Mouse (Mus musculus): Measurements from ENCODE around the gene Mmp23. TPM values are rescaled to one million over a fixed set of nuclear protein-coding genes. Genes with fewer than 3 reads are reported as not detected.
A peak's percentile ranks its signal among the peaks of the same experiment; 100 is the strongest.
"Not testable (repeated sequence)": the region's sequence is repeated elsewhere in the genome, so short reads cannot be mapped to it uniquely, and the experiment has no call there.

The Mmp23 gene
- polyA plus RNA-seq, 1 experiment from 2014 or later: 1.3 TPM

GRCm38 (mm10) chr4:155645721-155646120 lies 7.5 kb downstream of the Mmp23 start:
- WGBS: 97% methylated on average over 5 of the region's 5 CpGs
- no peak overlapping the region for H3K9ac ChIP-seq (replicated peaks; ENCODE audit: low read depth, low read length)
- no peak overlapping the region for H3K27ac ChIP-seq (ENCODE audit: low read depth, low read length)
- peaks cover under 1% of the 10 kb centered on the region; the same call in 1 of the 2 replicates for H3K27me3 ChIP-seq (ENCODE audit: control insufficient read depth, insufficient read depth, low read length)
- no peak overlapping the region for H3K4me2 ChIP-seq (ENCODE audit: low read depth, low read length)
- H3K4me1 ChIP-seq (ENCODE audit: control insufficient read depth, insufficient read depth, low read length): no peaks in the 10 kb centered on the region
- no peaks in the 10 kb centered on the region for H3K9me3 ChIP-seq (ENCODE audit: control insufficient read depth, low read length)
- H3K36me3 ChIP-seq (ENCODE audit: control insufficient read depth, insufficient read depth, low read length): peaks cover 69% of the 10 kb centered on the region
- ATAC-seq (ENCODE audit: low read depth): no peak
- H3K4me3 ChIP-seq (ENCODE audit: low read depth, low read length): no peak overlapping the region

GRCm38 (mm10) chr4:155645308-155645707 lies 7.9 kb downstream of the Mmp23 start, which contains the start of gene Gm10563:
Gene Gm10563 (minus strand): TSS chr4:155645408.
- not testable (repeated sequence) for H3K9ac ChIP-seq (replicated peaks; ENCODE audit: low read depth, low read length)
- WGBS: 99% methylated on average over 2 of the region's 2 CpGs
- H3K36me3 ChIP-seq (ENCODE audit: control insufficient read depth, insufficient read depth, low read length): peaks cover 69% of the 10 kb centered on the region

GRCm38 (mm10) chr4:155643531-155643930 lies 9.7 kb downstream of the Mmp23 start:
- no peak overlapping the region for H3K27ac ChIP-seq (ENCODE audit: low read depth, low read length)
- ATAC-seq (ENCODE audit: low read depth): no peak
- H3K4me3 ChIP-seq (ENCODE audit: low read depth, low read length): no peak overlapping the region
- H3K9ac ChIP-seq (replicated peaks; ENCODE audit: low read depth, low read length): no peak overlapping the region
- no peaks in the 10 kb centered on the region for H3K4me1 ChIP-seq (ENCODE audit: control insufficient read depth, insufficient read depth, low read length)
- H3K4me2 ChIP-seq (ENCODE audit: low read depth, low read length): no peak overlapping the region
- WGBS: 97% methylated on average over 1 of the region's 1 CpGs
- H3K9me3 ChIP-seq (ENCODE audit: control insufficient read depth, low read length): no peaks in the 10 kb centered on the region
- no peaks in the 10 kb centered on the region for H3K27me3 ChIP-seq (ENCODE audit: control insufficient read depth, insufficient read depth, low read length)
- H3K36me3 ChIP-seq (ENCODE audit: control insufficient read depth, insufficient read depth, low read length): peaks cover 58% of the 10 kb centered on the region

More at GRCm38 (mm10) chr4:155645308-155645707, 7.9 kb downstream of the Mmp23 start, which contains the start of gene Gm10563:
- not testable (repeated sequence) for H3K27me3 ChIP-seq (ENCODE audit: control insufficient read depth, insufficient read depth, low read length); H3K9me3 ChIP-seq (ENCODE audit: control insufficient read depth, low read length); H3K27ac ChIP-seq (ENCODE audit: low read depth, low read length); H3K4me2 ChIP-seq (ENCODE audit: low read depth, low read length); H3K4me3 ChIP-seq (ENCODE audit: low read depth, low read length); H3K4me1 ChIP-seq (ENCODE audit: control insufficient read depth, insufficient read depth, low read length); ATAC-seq (ENCODE audit: low read depth)

- no peaks in the 10 kb centered on the region for H3K27me3 ChIP-seq (ENCODE audit: control insufficient read depth, insufficient read depth, low read length)
- no peaks in the 10 kb centered on the region for H3K4me1 ChIP-seq (ENCODE audit: control insufficient read depth, insufficient read depth, low read length)
Measured at GRCm38 (mm10) chr4:155635766-155636499, 17.3 kb downstream of the Mmp23 start.

GRCm38 (mm10) chr4:155630267-155630666 lies 22.9 kb downstream of the Mmp23 start:
- no peaks in the 10 kb centered on the region for H3K27me3 ChIP-seq (ENCODE audit: control insufficient read depth, insufficient read depth, low read length)
- ATAC-seq (ENCODE audit: low read depth): no peak
- H3K4me2 ChIP-seq (ENCODE audit: low read depth, low read length): no peak overlapping the region
- no peak overlapping the region for H3K9ac ChIP-seq (replicated peaks; ENCODE audit: low read depth, low read length)
- 92% methylated on average over 6 of the region's 6 CpGs for WGBS
- peaks cover 53% of the 10 kb centered on the region for H3K36me3 ChIP-seq (ENCODE audit: control insufficient read depth, insufficient read depth, low read length)
- H3K4me1 ChIP-seq (ENCODE audit: control insufficient read depth, insufficient read depth, low read length): peaks cover 3% of the 10 kb centered on the region; the same call in 1 of the 2 replicates
- no peaks in the 10 kb centered on the region for H3K9me3 ChIP-seq (ENCODE audit: control insufficient read depth, low read length)
- H3K27ac ChIP-seq (ENCODE audit: low read depth, low read length): no peak overlapping the region
- H3K4me3 ChIP-seq (ENCODE audit: low read depth, low read length): no peak overlapping the region

More at GRCm38 (mm10) chr4:155635766-155636499, 17.3 kb downstream of the Mmp23 start:
- peaks cover 63% of the 10 kb centered on the region for H3K36me3 ChIP-seq (ENCODE audit: control insufficient read depth, insufficient read depth, low read length)
- no peak overlapping the region for H3K9ac ChIP-seq (replicated peaks; ENCODE audit: low read depth, low read length)
- no peak overlapping the region for H3K4me3 ChIP-seq (ENCODE audit: low read depth, low read length)
- H3K9me3 ChIP-seq (ENCODE audit: control insufficient read depth, low read length): no peaks in the 10 kb centered on the region
- no peak overlapping the region for H3K4me2 ChIP-seq (ENCODE audit: low read depth, low read length)
- no peak overlapping the region for H3K27ac ChIP-seq (ENCODE audit: low read depth, low read length)
- no peak for ATAC-seq (ENCODE audit: low read depth)

- Histone ChIP-seq H3K4me1 (ENCODE audit: control insufficient read depth, insufficient read depth, low read length) (peaks cover 10% of the 10 kb centered on the region; the same call in 1 of the 2 replicates), H3K4me3 (ENCODE audit: low read depth, low read length) (peak within 1 kb of the TSS; percentile 76), H3K9ac (replicated peaks; ENCODE audit: low read depth, low read length) (peak within 1 kb of the TSS; percentile 69), H3K27ac (ENCODE audit: low read depth, low read length) (peak within 1 kb of the TSS; percentile 95), H3K36me3 (ENCODE audit: control insufficient read depth, insufficient read depth, low read length) (peaks cover 26% of the 10 kb centered on the region; the same call in 1 of the 2 replicates), H3K27me3 (ENCODE audit: control insufficient read depth, insufficient read depth, low read length) (no peaks in the 10 kb centered on the region), H3K4me2 (ENCODE audit: low read depth, low read length) (peak within 1 kb of the TSS; percentile 78), H3K9me3 (ENCODE audit: control insufficient read depth, low read length) (no peaks in the 10 kb centered on the region)
- under 1% methylated on average over 84 of the region's 84 CpGs for WGBS
- ATAC-seq (ENCODE audit: low read depth): peak; percentile 100
Measured at GRCm38 (mm10) chr4:155624338-155625291, 28.6 kb downstream of the Mmp23 start, which contains the start of gene Cdk11b. Gene Cdk11b (plus strand): TSS chr4:155624854.

GRCm38 (mm10) chr4:155618321-155618720 lies 34.9 kb downstream of the Mmp23 start:
- Histone ChIP-seq H3K36me3 (ENCODE audit: control insufficient read depth, insufficient read depth, low read length) (peaks cover 60% of the 10 kb centered on the region), H3K9me3 (ENCODE audit: control insufficient read depth, low read length) (no peaks in the 10 kb centered on the region), H3K9ac (replicated peaks; ENCODE audit: low read depth, low read length) (no peak overlapping the region), H3K4me1 (ENCODE audit: control insufficient read depth, insufficient read depth, low read length) (no peaks in the 10 kb centered on the region; the same call in 1 of the 2 replicates), H3K4me3 (ENCODE audit: low read depth, low read length) (no peak overlapping the region), H3K27ac (ENCODE audit: low read depth, low read length) (no peak overlapping the region), H3K4me2 (ENCODE audit: low read depth, low read length) (no peak overlapping the region), H3K27me3 (ENCODE audit: control insufficient read depth, insufficient read depth, low read length) (no peaks in the 10 kb centered on the region)
- no peak for ATAC-seq (ENCODE audit: low read depth)
- WGBS: 98% methylated on average over 5 of the region's 5 CpGs

GRCm38 (mm10) chr4:155613264-155613663 lies 39.9 kb downstream of the Mmp23 start:
- H3K36me3 ChIP-seq (ENCODE audit: control insufficient read depth, insufficient read depth, low read length): peaks cover 65% of the 10 kb centered on the region
- no peak overlapping the region for H3K4me2 ChIP-seq (ENCODE audit: low read depth, low read length)
- ATAC-seq (ENCODE audit: low read depth): no peak
- no peak overlapping the region for H3K27ac ChIP-seq (ENCODE audit: low read depth, low read length)
- 94% methylated on average over 3 of the region's 3 CpGs for WGBS
- H3K9ac ChIP-seq (replicated peaks; ENCODE audit: low read depth, low read length): no peak overlapping the region
- no peak overlapping the region for H3K4me3 ChIP-seq (ENCODE audit: low read depth, low read length)
- H3K4me1 ChIP-seq (ENCODE audit: control insufficient read depth, insufficient read depth, low read length): no peaks in the 10 kb centered on the region
- H3K27me3 ChIP-seq (ENCODE audit: control insufficient read depth, insufficient read depth, low read length): no peaks in the 10 kb centered on the region
- H3K9me3 ChIP-seq (ENCODE audit: control insufficient read depth, low read length): no peaks in the 10 kb centered on the region

Measured in neural tube, embryonic 14.5 days (tissue).